Mouse (Mus musculus) urinary bladder, postnatal 36 days (tissue): ENCODE results near the gene Phlpp2.

Source experiments
- DNase-seq, 2 experiments: peaks; one replicate each; pipeline ENCODE4 v3.0.0; 2022; ENCODE audit warnings: low spot score in 2 of 2, mixed read lengths in 1 of 2

The Phlpp2 gene

GRCm38 (mm10) chr8:109962896-109963295 lies 94.6 kb downstream of the Phlpp2 start:
- DNase-seq, result no peak

- DNase-seq, result no peak
Measured at GRCm38 (mm10) chr8:109963421-109963820, 95.1 kb downstream of the Phlpp2 start.

GRCm38 (mm10) chr8:109964106-109964505 lies 95.8 kb downstream of the Phlpp2 start:
- no peak for DNase-seq

GRCm38 (mm10) chr8:109968837-109969236 lies 100.5 kb downstream of the Phlpp2 start:
- DNase-seq, result no peak

GRCm38 (mm10) chr8:109970323-109970722 lies 102.0 kb downstream of the Phlpp2 start:
- no peak for DNase-seq

- no peak for DNase-seq
Measured at GRCm38 (mm10) chr8:109972901-109973300, 104.6 kb downstream of the Phlpp2 start.

GRCm38 (mm10) chr8:109979339-109979738 lies 111.0 kb downstream of the Phlpp2 start:
- no peak for DNase-seq

GRCm38 (mm10) chr8:109982386-109983105 lies 114.2 kb downstream of the Phlpp2 start:
- no peak for DNase-seq

- peak in 1 of 2 experiments; percentile 31 for DNase-seq
Measured at GRCm38 (mm10) chr8:109983944-109984343, 115.6 kb downstream of the Phlpp2 start.

GRCm38 (mm10) chr8:109986384-109986783 lies 118.0 kb downstream of the Phlpp2 start:
- DNase-seq, result no peak

GRCm38 (mm10) chr8:109987776-109988175 lies 119.4 kb downstream of the Phlpp2 start:
- DNase-seq, result no peak

- DNase-seq, result no peak
Measured at GRCm38 (mm10) chr8:109989151-109989550, 120.8 kb downstream of the Phlpp2 start.

- DNase-seq, result no peak
Measured at GRCm38 (mm10) chr8:109990224-109990623, 121.9 kb downstream of the Phlpp2 start, which contains the start of gene Tat. Gene Tat, plus strand, starts transcription at chr8:109990437.

- no peak for DNase-seq
Measured at GRCm38 (mm10) chr8:109992166-109992565, 123.8 kb downstream of the Phlpp2 start.

GRCm38 (mm10) chr8:109992951-109993350 lies 124.6 kb downstream of the Phlpp2 start:
- no peak for DNase-seq
